Mouse (Mus musculus) liver, adult 2 months (tissue): ENCODE results near the gene Otos.

Experiments used
- CTCF ChIP-seq: fragments of 200-500 bp; IDR thresholded peaks from 2 replicates; pipeline ENCODE4 v1.5.1; 2011; ENCODE audit warnings: low read depth, low read length, control low read depth
- POLR2A ChIP-seq: fragments of 200-500 bp; IDR thresholded peaks from 2 replicates; pipeline ENCODE4 v1.6.1; 2011; ENCODE audit warnings: low read length, control low read depth; ENCODE audit not compliant: insufficient read depth; ENCODE audit errors: extremely low read depth

GRCm38 (mm10) chr1:92647752-92648151, 889 bp downstream of the Otos start:
- TF ChIP-seq POLR2A: no peak
- TF ChIP-seq CTCF: peak; percentile 85
